ENCODE assay signal across 13 mouse cellular contexts in genomic region chr7:46601097-46601496, GRCm38 (mm10). TPM values are rescaled to one million over a fixed set of nuclear protein-coding genes. Genes with fewer than 3 reads are reported as not detected.
DNase-seq lines count a peak whose midpoint lies in the region; ATAC-seq lines count a peak whose summit lies in the region.
"Had no signal": no experiment of that assay in that cellular context is flagged by ENCODE, and none has a peak within 500 bp of the region (broad histone marks: within the 10 kb centered on the region; RNA-seq: fewer than 3 reads in every experiment).

No protein-coding gene starts in this region.

- DNase-seq in kidney, postnatal 10 days, result peak; percentile 19
- no peak for DNase-seq in kidney, postnatal 14 days
- DNase-seq in Muller cell, postnatal 12 days (ENCODE audit: inconsistent ontology term), result peak; percentile 30
- peak; percentile 46 for DNase-seq in forebrain, embryonic 14.5 days (ENCODE audit: low spot score)
- DNase-seq in frontal cortex, adult 2 months (ENCODE audit: extremely low spot score in 1 of 2, low spot score in 1 of 2), result no peak
- DNase-seq in left cerebral cortex, postnatal 25 days (ENCODE audit: low spot score in 2 of 2), result no peak
- DNase-seq in layer of hippocampus, postnatal 36 days, result no peak
- DNase-seq: heart, postnatal 14 days; lung, postnatal 14 days had no signal

- intact Hi-C loops in left cerebral cortex, postnatal 25 days (cut with DNase I), result loop anchor here (10.0 kb wide), 1 partner anchor 506 kb away; no protein-coding TSS in a partner anchor

- H3K36me3 ChIP-seq in forebrain, embryonic 14.5 days (ENCODE audit: control insufficient read depth, insufficient read depth, low read length), result no peaks in the 10 kb centered on the region
- no peaks in the 10 kb centered on the region; the same call in 1 of the 2 replicates for H3K36me3 ChIP-seq in midbrain, embryonic 15.5 days (replicated peaks)
- H3K36me3 ChIP-seq: embryonic facial prominence, embryonic 13.5 days had no signal

- WGBS in forebrain, embryonic 14.5 days, result 48% methylated on average over 5 of the region's 5 CpGs
- 62% methylated on average over 5 of the region's 5 CpGs for WGBS in midbrain, embryonic 15.5 days

- peaks cover 23% of the 10 kb centered on the region for H3K4me1 ChIP-seq in forebrain, embryonic 14.5 days (ENCODE audit: control insufficient read depth, insufficient read depth, low read length)
- H3K4me1 ChIP-seq in midbrain, embryonic 15.5 days, result peaks cover 11% of the 10 kb centered on the region

- no peak for ATAC-seq in forebrain, embryonic 14.5 days
- no peak for ATAC-seq in midbrain, embryonic 15.5 days (replicated peaks)
- ATAC-seq: CD4-positive, CD25-positive, alpha-beta regulatory T cell, adult 4 months had no signal

- no peak overlapping the region for H3K4me3 ChIP-seq in forebrain, embryonic 14.5 days (ENCODE audit: low read depth, low read length)
- no peak overlapping the region for H3K4me3 ChIP-seq in midbrain, embryonic 15.5 days
- H3K4me3 ChIP-seq: embryonic facial prominence, embryonic 13.5 days; neural tube, embryonic 12.5 days had no signal

- peak overlapping the region; percentile 45 for H3K27ac ChIP-seq in forebrain, embryonic 14.5 days (ENCODE audit: low read depth, low read length)
- peak overlapping the region; percentile 31 for H3K27ac ChIP-seq in midbrain, embryonic 15.5 days
- H3K27ac ChIP-seq: embryonic facial prominence, embryonic 13.5 days; neural tube, embryonic 12.5 days had no signal

- no peaks in the 10 kb centered on the region for H3K9me3 ChIP-seq in forebrain, embryonic 14.5 days (replicated peaks; ENCODE audit: control insufficient read depth, low read length)
- no peaks in the 10 kb centered on the region for H3K9me3 ChIP-seq in midbrain, embryonic 15.5 days
- H3K9me3 ChIP-seq: embryonic facial prominence, embryonic 13.5 days; neural tube, embryonic 12.5 days had no signal

- H3K27me3 ChIP-seq in forebrain, embryonic 14.5 days (replicated peaks; ENCODE audit: control insufficient read depth, insufficient read depth, low read length), result no peaks in the 10 kb centered on the region
- H3K27me3 ChIP-seq in midbrain, embryonic 15.5 days (replicated peaks), result no peaks in the 10 kb centered on the region
- H3K27me3 ChIP-seq: embryonic facial prominence, embryonic 13.5 days; neural tube, embryonic 12.5 days had no signal

- H3K4me2 ChIP-seq in forebrain, embryonic 14.5 days (ENCODE audit: low read length), result no peak overlapping the region
- no peak overlapping the region for H3K4me2 ChIP-seq in midbrain, embryonic 15.5 days
- H3K4me2 ChIP-seq: embryonic facial prominence, embryonic 13.5 days; neural tube, embryonic 12.5 days had no signal

- H3K9ac ChIP-seq in forebrain, embryonic 14.5 days (ENCODE audit: low read length), result peak overlapping the region; percentile 14
- no peak overlapping the region for H3K9ac ChIP-seq in midbrain, embryonic 15.5 days
- H3K9ac ChIP-seq: embryonic facial prominence, embryonic 13.5 days; neural tube, embryonic 12.5 days had no signal

RNA-seq across cellular contexts. Expression of gene Sergef, which starts 38.5 kb away (rescaled TPM):
- 23.4 and 26.1 TPM in 2 replicates for polyA plus RNA-seq in forebrain, embryonic 14.5 days (2014; fragmentation: Nextera tagmentation; extraction: Ambion mirVana)
- polyA plus RNA-seq in midbrain, embryonic 15.5 days (2015; fragmentation: Nextera tagmentation; extraction: Ambion mirVana), result 42.9 and 45.6 TPM in 2 replicates
- 48.0 and 50.4 TPM in 2 replicates for polyA plus RNA-seq in frontal cortex, adult 2 months (2012; rRNA removed)
- total RNA-seq in left cerebral cortex, postnatal 25 days (2021), result 10 to 100 TPM; 59.7 to 69.3 TPM
- 10 to 100 TPM; 42.4 to 45.4 TPM for total RNA-seq in layer of hippocampus, postnatal 36 days (2021)

Comparison
In these comparisons a context has a peak if more than half of its experiments do, and no peak if none do; other contexts are left out.
1. DNase-seq: peak in kidney, postnatal 10 days (single experiment), Muller cell, postnatal 12 days (single experiment) and forebrain, embryonic 14.5 days (single experiment); none in kidney, postnatal 14 days (single experiment), frontal cortex, adult 2 months (0 of 2), left cerebral cortex, postnatal 25 days (0 of 2) and layer of hippocampus, postnatal 36 days (0 of 2).